Mouse (Mus musculus): ENCODE results near the gene Zmynd10. TPM values are rescaled to one million over a fixed set of nuclear protein-coding genes. Genes with fewer than 3 reads are reported as not detected.

Zmynd10 gene
- total RNA-seq, 2 experiments from 2014 or later = not detected

GRCm38 (mm10) chr9:107596619-107597569, 49.8 kb downstream of the Zmynd10 start:
- ATAC-seq (replicated peaks; ENCODE audit: poor library complexity, severe bottlenecking) = no peak

DNA sequence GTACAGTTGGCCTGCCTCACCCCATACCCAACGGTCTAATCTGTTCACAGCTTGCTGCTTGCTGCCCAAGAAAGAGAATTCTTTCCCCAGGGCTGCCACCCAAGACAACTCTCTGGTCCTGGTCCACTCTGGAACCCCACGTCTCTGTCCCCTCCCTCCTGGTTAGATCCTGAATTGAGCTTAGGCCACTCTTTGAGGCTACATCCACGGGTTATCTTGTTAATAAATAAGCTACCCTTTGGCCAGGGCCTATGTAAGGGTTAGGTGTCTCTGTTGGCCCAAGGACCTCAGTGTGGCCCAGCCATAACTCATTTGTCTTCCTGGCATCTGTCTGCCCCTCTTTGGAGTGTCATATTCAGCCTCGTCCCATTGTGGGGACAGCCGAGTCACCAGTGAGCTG, 51.3 kb downstream of the Zmynd10 start:
- ATAC-seq (replicated peaks; ENCODE audit: poor library complexity, severe bottlenecking) = no peak

DNA sequence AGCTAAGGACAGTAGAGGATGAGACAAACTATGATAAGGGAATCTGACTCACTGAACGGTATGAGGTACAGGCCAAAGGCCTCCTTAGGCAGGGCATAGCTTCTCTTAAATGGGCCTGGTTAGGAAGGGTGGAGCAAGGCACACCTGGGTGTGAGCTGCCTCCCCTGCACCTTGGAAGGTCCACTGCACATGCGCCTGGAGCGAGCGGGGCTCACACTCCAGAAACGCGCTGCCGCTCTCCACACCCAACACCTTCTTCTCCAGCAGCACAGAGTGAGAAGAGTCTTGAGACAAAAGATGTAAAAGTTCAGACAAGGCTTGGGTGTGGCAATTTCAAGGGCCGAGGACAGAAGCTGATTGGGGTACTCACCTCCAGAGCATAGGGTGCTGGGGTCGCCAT, 52.3 kb downstream of the Zmynd10 start:
- ATAC-seq (replicated peaks; ENCODE audit: poor library complexity, severe bottlenecking) = no peak

- ATAC-seq (replicated peaks; ENCODE audit: poor library complexity, severe bottlenecking) = no peak
These were observed 52.7 kb downstream of the Zmynd10 start for GRCm38 (mm10) chr9:107599842-107600241.

DNA sequence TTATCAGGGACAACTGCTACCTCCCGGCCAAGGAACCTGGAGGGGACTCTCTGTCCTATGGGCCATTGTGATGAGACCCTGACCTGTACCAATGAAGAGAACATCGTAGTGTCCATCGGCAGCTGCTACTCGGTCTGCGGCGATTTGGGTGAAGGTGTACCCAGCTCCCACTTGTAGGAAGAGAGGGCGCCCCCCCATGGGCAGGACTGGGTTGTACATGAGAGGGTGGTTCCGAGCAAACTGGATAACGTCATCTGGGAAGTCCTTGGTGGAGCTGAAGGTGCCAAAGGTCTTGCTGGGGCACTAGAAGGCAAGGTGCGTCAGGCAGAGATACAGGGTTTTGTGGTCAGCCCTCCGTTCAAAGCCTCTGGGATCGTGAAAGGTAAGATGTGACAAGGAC, 53.6 kb downstream of the Zmynd10 start:
- ATAC-seq (replicated peaks; ENCODE audit: poor library complexity, severe bottlenecking) = no peak

Other genes with a start within 250 kb of the Zmynd10 start
- gene Hemk1, start 208.9 kb upstream of the Zmynd10 start, total RNA-seq (2014; fragmentation: Nextera tagmentation) = 12.0 and 32.9 TPM in 2 replicates
- 6.0 and 11.3 TPM in 2 replicates for gene Hemk1, start 208.9 kb upstream of the Zmynd10 start, total RNA-seq (2017)
- gene 6430571L13Rik, start 206.7 kb upstream of the Zmynd10 start, total RNA-seq (2014; fragmentation: Nextera tagmentation) = not detected in 2 replicates
- gene 6430571L13Rik, start 206.7 kb upstream of the Zmynd10 start, total RNA-seq (2017) = not detected in 2 replicates
- gene Cacna2d2, start 147.7 kb upstream of the Zmynd10 start, total RNA-seq (2014; fragmentation: Nextera tagmentation) = 0.19 TPM in 1 of 2 replicates, not detected in the other
- 0.09 and 0.10 TPM in 2 replicates for gene Cacna2d2, start 147.7 kb upstream of the Zmynd10 start, total RNA-seq (2017)
- gene Tmem115, start 13.4 kb upstream of the Zmynd10 start, total RNA-seq (2014; fragmentation: Nextera tagmentation) = 12.2 and 13.7 TPM in 2 replicates
- gene Tmem115, start 13.4 kb upstream of the Zmynd10 start, total RNA-seq (2017) = 12.1 and 12.5 TPM in 2 replicates
- gene Cyb561d2, start 5.1 kb upstream of the Zmynd10 start, total RNA-seq (2014; fragmentation: Nextera tagmentation) = 21.2 and 31.0 TPM in 2 replicates
- gene Cyb561d2, start 5.1 kb upstream of the Zmynd10 start, total RNA-seq (2017) = 13.2 and 13.9 TPM in 2 replicates
- 11.3 and 16.7 TPM in 2 replicates for gene Nprl2, start 5.1 kb upstream of the Zmynd10 start, total RNA-seq (2014; fragmentation: Nextera tagmentation)
- gene Nprl2, start 5.1 kb upstream of the Zmynd10 start, total RNA-seq (2017) = 11.3 and 14.3 TPM in 2 replicates
- 40.2 and 42.2 TPM in 2 replicates for gene Rassf1, start 4.3 kb downstream of the Zmynd10 start, total RNA-seq (2014; fragmentation: Nextera tagmentation)
- gene Rassf1, start 4.3 kb downstream of the Zmynd10 start, total RNA-seq (2017) = 34.1 and 36.7 TPM in 2 replicates
- 22.8 and 34.5 TPM in 2 replicates for gene Tusc2, start 16.0 kb downstream of the Zmynd10 start, total RNA-seq (2014; fragmentation: Nextera tagmentation)
- 10.8 and 13.2 TPM in 2 replicates for gene Tusc2, start 16.0 kb downstream of the Zmynd10 start, total RNA-seq (2017)
- gene Hyal2, start 20.6 kb downstream of the Zmynd10 start, total RNA-seq (2014; fragmentation: Nextera tagmentation) = 6.2 and 11.6 TPM in 2 replicates
- gene Hyal2, start 20.6 kb downstream of the Zmynd10 start, total RNA-seq (2017) = 3.0 and 5.3 TPM in 2 replicates
- 1.4 and 4.9 TPM in 2 replicates for gene Hyal1, start 29.6 kb downstream of the Zmynd10 start, total RNA-seq (2014; fragmentation: Nextera tagmentation)
- 0.56 and 1.0 TPM in 2 replicates for gene Hyal1, start 29.6 kb downstream of the Zmynd10 start, total RNA-seq (2017)
- gene Naa80, start 31.6 kb downstream of the Zmynd10 start, total RNA-seq (2014; fragmentation: Nextera tagmentation) = 7.1 and 18.2 TPM in 2 replicates
- 5.5 and 8.2 TPM in 2 replicates for gene Naa80, start 31.6 kb downstream of the Zmynd10 start, total RNA-seq (2017)
- 0.34 TPM in 1 of 2 replicates, not detected in the other for gene Hyal3, start 33.5 kb downstream of the Zmynd10 start, total RNA-seq (2014; fragmentation: Nextera tagmentation)
- gene Hyal3, start 33.5 kb downstream of the Zmynd10 start, total RNA-seq (2017) = 0.26 and 0.46 TPM in 2 replicates
- 89.9 and 105 TPM in 2 replicates for gene Ifrd2, start 40.3 kb downstream of the Zmynd10 start, total RNA-seq (2014; fragmentation: Nextera tagmentation)
- gene Ifrd2, start 40.3 kb downstream of the Zmynd10 start, total RNA-seq (2017) = 46.9 and 76.8 TPM in 2 replicates
- not detected in 2 replicates for gene Sema3b, start 61.9 kb downstream of the Zmynd10 start, total RNA-seq (2014; fragmentation: Nextera tagmentation)
- gene Sema3b, start 61.9 kb downstream of the Zmynd10 start, total RNA-seq (2017) = not detected in 2 replicates
- 410 and 448 TPM in 2 replicates for gene Gnai2, start 88.1 kb downstream of the Zmynd10 start, total RNA-seq (2014; fragmentation: Nextera tagmentation)
- gene Gnai2, start 88.1 kb downstream of the Zmynd10 start, total RNA-seq (2017) = 395 and 452 TPM in 2 replicates
- not detected in 2 replicates for gene Slc38a3, start 122.2 kb downstream of the Zmynd10 start, total RNA-seq (2014; fragmentation: Nextera tagmentation)
- not detected in 2 replicates for gene Slc38a3, start 122.2 kb downstream of the Zmynd10 start, total RNA-seq (2017)
- not detected in 2 replicates for gene Gnat1, start 132.4 kb downstream of the Zmynd10 start, total RNA-seq (2014; fragmentation: Nextera tagmentation)
- not detected in 2 replicates for gene Gnat1, start 132.4 kb downstream of the Zmynd10 start, total RNA-seq (2017)
- 2.6 TPM in 1 of 2 replicates, not detected in the other for gene Sema3f, start 163.2 kb downstream of the Zmynd10 start, total RNA-seq (2014; fragmentation: Nextera tagmentation)
- not detected in 2 replicates for gene Sema3f, start 163.2 kb downstream of the Zmynd10 start, total RNA-seq (2017)
- 133 and 165 TPM in 2 replicates for gene Rbm5, start 223.7 kb downstream of the Zmynd10 start, total RNA-seq (2014; fragmentation: Nextera tagmentation)
- gene Rbm5, start 223.7 kb downstream of the Zmynd10 start, total RNA-seq (2017) = 157 and 164 TPM in 2 replicates

Measured in granulocyte monocyte progenitor cell, adult 5-6 weeks (primary cell).